In genomic region chr8:103839990-103840389, GRCm38 (mm10) we compare ENCODE assay signal across 23 mouse cellular contexts.
"Had no signal": no experiment of that assay in that cellular context is flagged by ENCODE, and none has a peak within 500 bp of the region (broad histone marks: within the 10 kb centered on the region; RNA-seq: fewer than 3 reads in every experiment).

No protein-coding gene starts in this region.

- ATAC-seq: hindbrain, postnatal 0 days; liver, embryonic 12.5 days had no signal

- H3K4me1 ChIP-seq: heart, embryonic 13.5 days; heart, embryonic 15.5 days; hindbrain, embryonic 13.5 days; hindbrain, embryonic 15.5 days; limb, embryonic 13.5 days; limb, embryonic 15.5 days; liver, embryonic 12.5 days had no signal

- H3K27ac ChIP-seq: heart, adult 2 months; heart, embryonic 13.5 days; heart, embryonic 15.5 days; hindbrain, embryonic 13.5 days; hindbrain, embryonic 15.5 days; hindbrain, postnatal 0 days; layer of hippocampus, adult 2 months; left cerebral cortex, adult 2 months; limb, embryonic 13.5 days; limb, embryonic 15.5 days; liver, embryonic 12.5 days; liver, embryonic 14.5 days had no signal

- DNase-seq: gastrocnemius, postnatal 14 days; gastrocnemius, postnatal 36 days; heart, adult 2 months; heart, postnatal 14 days; heart, postnatal 36 days; kidney, adult 18-20 months; kidney, adult 8-10 months; kidney, postnatal 10 days; kidney, postnatal 25 days; kidney, postnatal 4 days; left cerebral cortex, postnatal 4 days had no signal

- H3K4me3 ChIP-seq: heart, adult 2 months; heart, embryonic 13.5 days; heart, embryonic 15.5 days; hindbrain, embryonic 13.5 days; hindbrain, embryonic 15.5 days; layer of hippocampus, adult 2 months; left cerebral cortex, adult 2 months; limb, embryonic 13.5 days; limb, embryonic 15.5 days; liver, embryonic 12.5 days had no signal

- H3K4me2 ChIP-seq: heart, embryonic 11.5 days; heart, embryonic 13.5 days; heart, embryonic 15.5 days; hindbrain, embryonic 13.5 days; hindbrain, embryonic 15.5 days; limb, embryonic 13.5 days; limb, embryonic 15.5 days; liver, embryonic 12.5 days had no signal

- H3K9me3 ChIP-seq: heart, embryonic 13.5 days; heart, embryonic 15.5 days; hindbrain, embryonic 13.5 days; hindbrain, embryonic 15.5 days; limb, embryonic 13.5 days; limb, embryonic 15.5 days; liver, embryonic 12.5 days had no signal

- H3K36me3 ChIP-seq: heart, embryonic 13.5 days; heart, embryonic 15.5 days; hindbrain, embryonic 13.5 days; hindbrain, embryonic 15.5 days; limb, embryonic 13.5 days; limb, embryonic 15.5 days; liver, embryonic 12.5 days had no signal

- H3K9ac ChIP-seq: heart, embryonic 13.5 days; heart, embryonic 15.5 days; hindbrain, embryonic 13.5 days; hindbrain, embryonic 15.5 days; limb, embryonic 13.5 days; limb, embryonic 15.5 days; liver, embryonic 12.5 days; liver, embryonic 14.5 days had no signal

- H3K27me3 ChIP-seq: heart, embryonic 13.5 days; heart, embryonic 15.5 days; hindbrain, embryonic 13.5 days; hindbrain, embryonic 15.5 days; limb, embryonic 13.5 days; limb, embryonic 15.5 days; liver, embryonic 12.5 days had no signal
